Mouse (Mus musculus) megakaryocyte-erythroid progenitor cell, adult 5 weeks (primary cell): ENCODE measurements around the gene Tceal3. TPM values are rescaled to one million over a fixed set of nuclear protein-coding genes. Genes with fewer than 3 reads are reported as not detected.

ENCODE experiments used
- polyA plus RNA-seq: library from polyadenylated mRNA; stranded (reverse); fragments of >175 nt; gene quantifications from 2 replicates; pipeline ENCODE4 v1.2.3, GENCODE M21; 2012

The Tceal3 gene
- polyA plus RNA-seq, result 2.1 and 2.5 TPM in 2 replicates

DNA sequence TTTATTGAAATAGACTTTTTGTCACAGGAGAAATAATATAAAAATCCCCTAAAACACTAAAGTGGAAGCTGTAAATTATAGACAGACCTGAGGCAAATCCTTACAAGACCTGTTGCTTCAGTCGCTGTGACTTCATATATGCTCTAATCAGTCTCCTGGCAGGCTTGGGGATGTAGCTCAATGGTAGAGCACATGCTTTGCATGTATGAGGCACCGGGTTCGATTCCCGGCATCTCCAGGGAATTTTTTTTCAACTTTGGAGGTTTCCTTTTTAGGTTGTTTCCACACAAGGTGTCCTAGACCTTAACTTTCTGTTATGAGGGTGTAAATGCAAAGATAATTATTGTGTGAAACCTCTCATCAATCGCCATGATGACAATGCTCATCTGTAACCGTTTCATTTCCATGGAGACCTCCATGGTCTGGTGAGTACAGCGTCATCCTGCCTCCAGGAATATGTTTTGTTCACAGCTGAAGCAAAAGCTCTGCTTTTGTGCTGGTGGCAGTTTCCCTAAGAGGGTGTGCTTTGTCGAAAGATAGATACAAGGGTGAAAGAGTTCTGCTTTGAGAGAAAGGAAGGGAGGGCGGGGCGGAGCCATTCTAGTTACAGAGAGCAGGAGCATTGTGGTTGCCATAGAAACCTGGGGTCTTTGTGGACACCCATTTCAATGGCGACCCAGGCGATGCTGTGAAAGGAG is at the start of gene Tceal3:
Gene Tceal3, plus strand, starts transcription at position 644 of the 698 bp plus-strand sequence.

DNA sequence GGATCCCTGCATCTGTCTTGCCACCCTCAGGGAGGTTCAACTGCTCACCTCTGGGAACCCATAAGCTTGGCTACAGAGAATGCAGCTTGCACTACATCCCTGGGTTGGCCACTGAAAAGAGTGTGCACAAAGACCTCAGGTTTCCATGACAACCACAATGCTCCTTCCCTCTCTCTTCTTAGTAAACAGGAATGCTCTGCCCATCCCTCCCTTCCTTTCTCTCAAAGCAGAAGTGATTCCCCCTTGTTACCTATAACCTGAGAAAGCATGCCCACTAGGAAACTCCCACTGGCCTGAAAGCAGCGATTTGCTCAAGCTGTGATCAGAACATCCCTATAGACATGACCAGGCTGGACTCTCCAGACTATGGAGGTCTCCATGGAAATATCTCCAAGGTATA is 46.7 kb upstream of the Tceal3 start, which contains the start of gene Kir3dl2:
Gene Kir3dl2, minus strand, starts transcription at position 101 of the 400 bp plus-strand sequence.

DNA sequence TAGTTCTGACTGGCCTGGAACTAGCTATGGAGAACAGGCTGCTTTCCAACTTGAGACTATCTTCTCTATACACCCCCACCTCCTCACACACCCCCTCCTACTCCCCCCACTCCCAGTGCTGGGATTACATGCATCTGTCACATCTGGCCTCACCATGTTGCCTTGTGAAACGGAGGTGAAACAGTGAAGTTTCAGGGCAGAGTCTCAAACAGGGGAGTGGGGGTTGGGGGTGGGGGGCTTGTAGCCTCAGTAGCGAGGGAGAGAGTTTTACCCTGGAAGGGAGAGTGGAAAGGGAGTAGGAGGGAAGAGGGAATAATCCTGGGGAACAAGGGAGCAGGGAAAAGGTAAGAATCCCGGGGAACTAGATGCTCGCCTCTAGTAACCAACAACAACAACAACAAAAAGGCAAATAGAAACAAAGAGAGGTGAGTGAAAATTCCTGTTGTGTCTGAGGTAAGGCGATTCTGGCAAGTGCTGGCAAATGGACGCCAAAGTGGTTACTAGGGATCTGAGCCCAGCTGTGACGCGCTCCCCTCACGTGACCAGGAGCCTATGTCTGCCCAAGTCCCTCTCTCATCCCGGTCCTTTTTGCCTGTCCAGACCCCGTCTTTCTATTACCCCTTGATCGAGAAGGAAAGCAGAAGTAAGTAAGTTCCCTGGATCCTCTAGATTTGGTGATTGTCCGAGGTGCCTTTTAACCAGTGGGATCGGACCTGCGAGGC is 117.0 kb downstream of the Tceal3 start, which contains the start of gene Tceal1:
Gene Tceal1, plus strand, starts transcription at position 537 of the 722 bp plus-strand sequence.

Other genes with a start within 250 kb of the Tceal3 start
- not detected in 2 replicates for gene Kir3dl1, start 72.8 kb upstream of the Tceal3 start, polyA plus RNA-seq
- gene Kir3dl2, start 46.8 kb upstream of the Tceal3 start, polyA plus RNA-seq, result not detected in 2 replicates
- gene Tceal1, start 117.1 kb downstream of the Tceal3 start, polyA plus RNA-seq, result 0.04 and 0.21 TPM in 2 replicates
- 379 and 463 TPM in 2 replicates for gene Morf4l2, start 152.8 kb downstream of the Tceal3 start, polyA plus RNA-seq
- not detected in 2 replicates for gene Glra4, start 189.3 kb downstream of the Tceal3 start, polyA plus RNA-seq
- gene Plp1, start 231.8 kb downstream of the Tceal3 start, polyA plus RNA-seq, result 0.19 and 0.30 TPM in 2 replicates